16 mouse cellular contexts compared by ENCODE assay signal in genomic region chr2:131892534-131892933, GRCm38 (mm10). TPM values are rescaled to one million over a fixed set of nuclear protein-coding genes. Genes with fewer than 3 reads are reported as not detected.
DNase-seq lines count a peak whose midpoint lies in the region; ATAC-seq and TF ChIP-seq lines count a peak whose summit lies in the region.
"Had no signal": no experiment of that assay in that cellular context is flagged by ENCODE, and none has a peak within 500 bp of the region (broad histone marks: within the 10 kb centered on the region; RNA-seq: fewer than 3 reads in every experiment).

No protein-coding gene starts in this region.

- H3K36me3 ChIP-seq in heart, embryonic 16.5 days (ENCODE audit: control insufficient read depth, insufficient read depth), result no peaks in the 10 kb centered on the region
- H3K36me3 ChIP-seq: forebrain, embryonic 10.5 days; limb, embryonic 13.5 days had no signal

- no peak for TF ChIP-seq CTCF in layer of hippocampus, adult 2 months (conservative IDR thresholded peaks at IDR 0.05)

- H3K4me3 ChIP-seq in layer of hippocampus, adult 2 months, result no peak overlapping the region
- H3K4me3 ChIP-seq in heart, embryonic 16.5 days (ENCODE audit: low read length), result no peak overlapping the region
- H3K4me3 ChIP-seq: forebrain, embryonic 10.5 days; limb, embryonic 13.5 days had no signal

- H3K27ac ChIP-seq in layer of hippocampus, adult 2 months, result peak overlapping the region; percentile 68
- H3K27ac ChIP-seq in heart, embryonic 16.5 days (ENCODE audit: low read length), result peak overlapping the region; percentile 71
- H3K27ac ChIP-seq: limb, embryonic 13.5 days had no signal

- intact Hi-C loops in heart, postnatal 25 days (cut with DNase I), result no loop called here

- no peak overlapping the region for H3K4me2 ChIP-seq in heart, embryonic 16.5 days (ENCODE audit: low read depth, low read length)
- H3K4me2 ChIP-seq: limb, embryonic 13.5 days had no signal

- no peaks in the 10 kb centered on the region for H3K9me3 ChIP-seq in heart, embryonic 16.5 days (replicated peaks; ENCODE audit: control insufficient read depth, low read length)
- H3K9me3 ChIP-seq: forebrain, embryonic 10.5 days; limb, embryonic 13.5 days had no signal

- no peak overlapping the region for H3K9ac ChIP-seq in heart, embryonic 16.5 days (ENCODE audit: low read length)
- H3K9ac ChIP-seq: limb, embryonic 13.5 days had no signal

- peak; percentile 92 for DNase-seq in heart, adult 11 months
- DNase-seq in heart, postnatal 25 days (ENCODE audit: low spot score), result no peak
- DNase-seq in layer of hippocampus, adult 2 months (ENCODE audit: low spot score in 2 of 2), result no peak
- DNase-seq in layer of hippocampus, postnatal 14 days (ENCODE audit: low spot score in 2 of 2), result no peak
- peak; percentile 74 for DNase-seq in brain, adult 2 months (ENCODE audit: low read depth, low spot score)
- DNase-seq in right cerebral cortex, postnatal 25 days, result no peak
- DNase-seq in Muller cell, postnatal 12 days (ENCODE audit: inconsistent ontology term), result no peak
- DNase-seq: layer of hippocampus, adult 9-11 months; thymus, adult 2 months had no signal

- ATAC-seq in heart, embryonic 16.5 days (replicated peaks; ENCODE audit: extremely low read depth, insufficient read depth, low FRiP score), result no peak

- WGBS in heart, embryonic 16.5 days, result 57% methylated on average over 5 of the region's 5 CpGs

- peaks cover 18% of the 10 kb centered on the region for H3K4me1 ChIP-seq in heart, embryonic 16.5 days (ENCODE audit: control insufficient read depth, insufficient read depth, low read length)

- H3K27me3 ChIP-seq in heart, embryonic 16.5 days (ENCODE audit: control insufficient read depth, insufficient read depth, low read length), result no peaks in the 10 kb centered on the region
- H3K27me3 ChIP-seq: limb, embryonic 13.5 days had no signal

RNA-seq across cellular contexts. Expression of gene Prnp, which starts 17.2 kb away (rescaled TPM):
- total RNA-seq in heart, postnatal 25 days (2021), result 10 to 100 TPM; 89.2 to 90.0 TPM
- total RNA-seq in layer of hippocampus, adult 2 months (2021), result 100 to 1,000 TPM; 984 to 990 TPM
- 100 to 1,000 TPM; 651 to 673 TPM for total RNA-seq in layer of hippocampus, postnatal 14 days (2021)
- polyA plus RNA-seq in heart, embryonic 16.5 days (2015; fragmentation: Nextera tagmentation; extraction: Ambion mirVana), result 112 and 115 TPM in 2 replicates

RNA-seq across cellular contexts. Expression of gene Prn, which starts 17.2 kb away (rescaled TPM):
- total RNA-seq in heart, postnatal 25 days (2021), result 1 to 10 TPM; 1.9 to 2.5 TPM
- not detected for total RNA-seq in layer of hippocampus, adult 2 months (2021)
- total RNA-seq in layer of hippocampus, postnatal 14 days (2021), result not detected
- not detected in 2 replicates for polyA plus RNA-seq in heart, embryonic 16.5 days (2015; fragmentation: Nextera tagmentation; extraction: Ambion mirVana)
- total RNA-seq: common myeloid progenitor, adult 5-6 weeks; hematopoietic stem cell, adult 5-6 weeks; neutrophil, adult 5-6 weeks had no signal
- polyA plus RNA-seq: forebrain, embryonic 10.5 days; limb, embryonic 13.5 days; small intestine, adult 2 months; thymus, adult 2 months had no signal

RNA-seq across cellular contexts. Expression of gene Erv3, which starts 33.0 kb away (rescaled TPM):
- not detected for total RNA-seq in heart, postnatal 25 days (2021)
- under 1 TPM in 1 of 2 experiments, not detected in 1; 0.12 TPM for total RNA-seq in layer of hippocampus, adult 2 months (2021)
- total RNA-seq in layer of hippocampus, postnatal 14 days (2021), result under 1 TPM in 1 of 2 experiments, not detected in 1; 0.14 TPM
- not detected in 2 replicates for polyA plus RNA-seq in heart, embryonic 16.5 days (2015; fragmentation: Nextera tagmentation; extraction: Ambion mirVana)
- total RNA-seq: common myeloid progenitor, adult 5-6 weeks; hematopoietic stem cell, adult 5-6 weeks; neutrophil, adult 5-6 weeks had no signal
- polyA plus RNA-seq: forebrain, embryonic 10.5 days; limb, embryonic 13.5 days; small intestine, adult 2 months had no signal

RNA-seq across cellular contexts. Expression of gene Prnd, which starts 58.1 kb away (rescaled TPM):
- total RNA-seq in heart, postnatal 25 days (2021), result 1 to 10 TPM; 1.4 to 2.0 TPM
- total RNA-seq in layer of hippocampus, adult 2 months (2021), result not detected
- total RNA-seq in layer of hippocampus, postnatal 14 days (2021), result 1 to 10 TPM; 2.0 to 2.1 TPM
- polyA plus RNA-seq in heart, embryonic 16.5 days (2015; fragmentation: Nextera tagmentation; extraction: Ambion mirVana), result 22.7 and 25.2 TPM in 2 replicates
- total RNA-seq: common myeloid progenitor, adult 5-6 weeks; hematopoietic stem cell, adult 5-6 weeks had no signal

Comparison
In these comparisons a context has a peak if more than half of its experiments do, and no peak if none do; other contexts are left out.
1. DNase-seq: peak in heart, adult 11 months (single experiment) and brain, adult 2 months (single experiment); none in heart, postnatal 25 days (single experiment), layer of hippocampus, adult 2 months (0 of 2), layer of hippocampus, postnatal 14 days (0 of 2), right cerebral cortex, postnatal 25 days (single experiment) and Muller cell, postnatal 12 days (single experiment).
2. RNA of gene Prnp, which starts 17.2 kb away (total RNA-seq): 984 to 990 TPM in layer of hippocampus, adult 2 months and 651 to 673 TPM in layer of hippocampus, postnatal 14 days; 89.2 to 90.0 TPM in heart, postnatal 25 days; every median in the first group is over 4 times any median in the second.